ENCODE assay signal across 20 mouse cellular contexts in genomic region chr11:117366861-117367357, GRCm38 (mm10).
DNase-seq lines count a peak whose midpoint lies in the region; TF ChIP-seq lines count a peak whose summit lies in the region.
"Had no signal": no experiment of that assay in that cellular context is flagged by ENCODE, and none has a peak within 500 bp of the region (broad histone marks: within the 10 kb centered on the region; RNA-seq: fewer than 3 reads in every experiment).

No protein-coding gene starts in this region.

- 0 out of 2 replicates have a peak, but pooled peaks cover 3% of the 10 kb centered on the region for H3K9me3 ChIP-seq in E14TG2a.4 (ENCODE audit: low read length)
- no peaks in the 10 kb centered on the region for H3K9me3 ChIP-seq in limb, embryonic 10.5 days (replicated peaks)
- H3K9me3 ChIP-seq in heart, embryonic 10.5 days: no peaks in the 10 kb centered on the region
- H3K9me3 ChIP-seq: embryonic facial prominence, embryonic 12.5 days; forebrain, embryonic 13.5 days; G1E; hindbrain, embryonic 13.5 days; intestine, embryonic 15.5 days had no signal

- intact Hi-C loops in heart, postnatal 14 days (cut with DNase I): no loop called here

- H3K36me3 ChIP-seq in E14TG2a.4 (ENCODE audit: insufficient read depth, low read length): peaks cover 17% of the 10 kb centered on the region
- H3K36me3 ChIP-seq in limb, embryonic 10.5 days: peaks cover 16% of the 10 kb centered on the region
- peaks cover 15% of the 10 kb centered on the region for H3K36me3 ChIP-seq in heart, embryonic 10.5 days

- peaks cover 36% of the 10 kb centered on the region for H3K4me1 ChIP-seq in E14TG2a.4 (replicated peaks; ENCODE audit: low read depth, low read length)
- H3K4me1 ChIP-seq in limb, embryonic 10.5 days: peaks cover 53% of the 10 kb centered on the region
- H3K4me1 ChIP-seq in heart, embryonic 10.5 days: peaks cover 21% of the 10 kb centered on the region
- H3K4me1 ChIP-seq: forebrain, embryonic 13.5 days had no signal

- H3K4me3 ChIP-seq in E14TG2a.4 (replicated peaks; ENCODE audit: low read length): no peak overlapping the region
- no peak overlapping the region for H3K4me3 ChIP-seq in limb, embryonic 10.5 days
- no peak overlapping the region for H3K4me3 ChIP-seq in heart, embryonic 10.5 days
- H3K4me3 ChIP-seq: embryonic facial prominence, embryonic 12.5 days; forebrain, embryonic 13.5 days; gastrocnemius, adult 2 months; hindbrain, embryonic 13.5 days; intestine, embryonic 15.5 days had no signal

- TF ChIP-seq CTCF in E14TG2a.4 (conservative IDR thresholded peaks at IDR 0.05; ENCODE audit: low read length): peak; percentile 10; the same call in 1 of the 2 replicates

- H3K27me3 ChIP-seq in E14TG2a.4 (ENCODE audit: insufficient read depth, low read length): no peaks in the 10 kb centered on the region
- H3K27me3 ChIP-seq in limb, embryonic 10.5 days (ENCODE audit: low read depth, poor library complexity, severe bottlenecking): no peaks in the 10 kb centered on the region
- no peaks in the 10 kb centered on the region for H3K27me3 ChIP-seq in heart, embryonic 10.5 days (ENCODE audit: insufficient read depth, poor library complexity, severe bottlenecking)
- H3K27me3 ChIP-seq: embryonic facial prominence, embryonic 12.5 days; forebrain, embryonic 13.5 days; hindbrain, embryonic 13.5 days; intestine, embryonic 15.5 days; Patski had no signal

- WGBS in limb, embryonic 10.5 days: 83% methylated on average over 7 of the region's 7 CpGs
- 72% methylated on average over 7 of the region's 7 CpGs for WGBS in heart, embryonic 10.5 days

- peak overlapping the region; percentile 19; the same call in 1 of the 2 replicates for H3K27ac ChIP-seq in limb, embryonic 10.5 days
- H3K27ac ChIP-seq in heart, embryonic 10.5 days: no peak overlapping the region
- H3K27ac ChIP-seq: embryonic facial prominence, embryonic 12.5 days; forebrain, embryonic 13.5 days; gastrocnemius, adult 2 months; hindbrain, embryonic 13.5 days; hindbrain, postnatal 0 days; intestine, embryonic 15.5 days had no signal

- peak; percentile 28 for DNase-seq in 3T3-L1 (ENCODE audit: low read depth, low spot score)
- peak; percentile 24 for DNase-seq in MEL-GATA-1-ER (ENCODE audit: extremely low read depth, low read depth)
- DNase-seq in limb, embryonic 10.5 days (ENCODE audit: low spot score): no peak
- no peak for DNase-seq in heart, postnatal 14 days
- no peak for DNase-seq in cerebellum, adult 11-12 months
- DNase-seq in heart, embryonic 10.5 days (ENCODE audit: low spot score): no peak
- DNase-seq: adrenal gland, adult 8-10 months; cerebellum, adult 11 months; cerebellum, adult 9-10 months; gastrocnemius, postnatal 25 days; kidney, adult 2 months had no signal

Comparison
In these comparisons a context has a peak if more than half of its experiments do, and no peak if none do; other contexts are left out.
1. DNase-seq: peak in 3T3-L1 (single experiment) and MEL-GATA-1-ER (single experiment); none in limb, embryonic 10.5 days (single experiment), heart, postnatal 14 days (0 of 2), cerebellum, adult 11-12 months (single experiment) and heart, embryonic 10.5 days (single experiment).